Mouse (Mus musculus): Measurements from ENCODE around the gene Tmub2.

The Tmub2 gene

GRCm38 (mm10) chr11:102289511-102290100 is 4.9 kb downstream of the Tmub2 start:
- ChIA-PET POLR2A (interaction anchor here in 3 of 4 experiments (0.5 to 13.9 kb wide), 22 partner anchors 10 to 524 kb away, joined by 3 to 185 read pairs (median 4); partner anchors contain the start of genes Grn (in 2 of the 3) and Slc25a39 (in 2 of the 3)), CTCF (interaction anchor here in 2 of 4 experiments (0.6 to 1.8 kb wide), 5 partner anchors 10 to 1109 kb away, joined by 3 to 5 read pairs (median 4); partner anchors contain the start of gene Grn (in 1 of the 2))

- CTCF ChIA-PET: interaction anchor here in 2 of 4 experiments (0.7 to 1.8 kb wide), 3 partner anchors 10 to 283 kb away, joined by 3 to 5 read pairs (median 4); no protein-coding TSS in a partner anchor
- POLR2A ChIA-PET: interaction anchor here in 3 of 4 experiments (0.5 to 13.9 kb wide), 23 partner anchors 10 to 525 kb away, joined by 3 to 185 read pairs (median 4); partner anchors contain the start of genes Grn (in 2 of the 3), Slc25a39 (in 2 of the 3) and BC030867 (in 1 of the 3)
Measured at GRCm38 (mm10) chr11:102290141-102290540, 5.4 kb downstream of the Tmub2 start.

- ChIA-PET POLR2A (interaction anchor here in 2 of 4 experiments (0.9 to 13.9 kb wide), 13 partner anchors 11 to 140 kb away, joined by 3 to 185 read pairs (median 7); partner anchors contain the start of genes Grn (in 2 of the 2), Slc25a39 (in 2 of the 2), BC030867 (in 1 of the 2) and Ubtf (in 1 of the 2)), CTCF (interaction anchor here in 1 of 4 experiments (1.6 kb wide), 1 partner anchor 146 kb away, joined by 5 read pairs; no protein-coding TSS in a partner anchor)
Measured at GRCm38 (mm10) chr11:102291051-102291535, 6.4 kb downstream of the Tmub2 start.

DNA sequence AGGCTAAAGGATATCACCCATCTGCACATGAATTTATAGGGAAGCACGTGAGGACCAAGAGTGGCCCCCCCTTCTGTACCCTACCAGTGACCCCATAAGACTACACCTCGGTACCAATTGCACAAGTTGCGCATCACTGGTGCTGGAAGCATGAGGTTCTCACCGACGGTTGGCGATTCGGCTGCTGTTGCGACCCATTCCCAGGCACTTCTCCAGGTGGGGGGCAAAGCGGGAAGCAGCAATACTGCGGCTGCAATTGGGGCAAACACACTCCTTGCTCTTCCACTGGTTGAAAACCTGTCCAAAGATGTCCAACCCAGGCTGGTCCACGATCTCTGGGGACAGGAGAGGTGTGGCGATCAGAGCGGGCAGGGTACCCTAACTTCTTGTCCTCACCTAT is 9.2 kb downstream of the Tmub2 start:
- ChIA-PET POLR2A (interaction anchor here in 3 of 4 experiments (1.1 to 13.9 kb wide), 13 partner anchors 9 to 136 kb away, joined by 3 to 185 read pairs (median 6); partner anchors contain the start of genes Tmub2 (in 2 of the 3), Grn (in 1 of the 3), Rundc3a (in 1 of the 3) and Slc25a39 (in 1 of the 3)), CTCF (interaction anchor here in 1 of 4 experiments (0.6 kb wide), 1 partner anchor 12 kb away, joined by 3 read pairs; no protein-coding TSS in a partner anchor)

DNA sequence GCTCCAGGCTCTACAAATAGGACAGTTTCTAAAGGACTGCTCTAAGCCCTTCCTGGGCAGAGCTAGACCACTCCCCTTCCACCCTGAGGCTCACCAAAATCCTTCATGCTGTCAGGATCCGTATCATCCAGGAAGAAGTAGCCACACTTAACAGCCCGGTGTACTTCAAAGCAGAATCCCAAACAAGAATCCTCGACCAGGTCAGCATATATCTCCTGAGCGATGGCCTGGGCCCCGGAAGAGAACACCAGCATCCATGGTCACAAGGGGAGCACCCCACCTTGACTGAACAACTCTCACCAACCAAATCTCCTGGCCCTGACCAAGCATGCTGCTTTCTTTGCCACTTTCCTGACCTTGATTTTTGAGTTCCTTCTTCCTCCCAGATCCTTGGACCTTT is 9.7 kb downstream of the Tmub2 start:
- CTCF ChIA-PET: interaction anchor here in 3 of 4 experiments (0.6 to 1.1 kb wide), 4 partner anchors 9 to 144 kb away, joined by 3 to 5 read pairs (median 4); partner anchors contain the start of gene Tmub2 (in 1 of the 3)
- POLR2A ChIA-PET: interaction anchor here (0.5 to 13.9 kb wide), 27 partner anchors 8 to 593 kb away, joined by 3 to 185 read pairs (median 4); partner anchors contain the start of genes Grn (in 2 of the 4), Slc25a39 (in 2 of the 4), Tmub2 (in 2 of the 4) and BC030867 (in 1 of the 4)

DNA sequence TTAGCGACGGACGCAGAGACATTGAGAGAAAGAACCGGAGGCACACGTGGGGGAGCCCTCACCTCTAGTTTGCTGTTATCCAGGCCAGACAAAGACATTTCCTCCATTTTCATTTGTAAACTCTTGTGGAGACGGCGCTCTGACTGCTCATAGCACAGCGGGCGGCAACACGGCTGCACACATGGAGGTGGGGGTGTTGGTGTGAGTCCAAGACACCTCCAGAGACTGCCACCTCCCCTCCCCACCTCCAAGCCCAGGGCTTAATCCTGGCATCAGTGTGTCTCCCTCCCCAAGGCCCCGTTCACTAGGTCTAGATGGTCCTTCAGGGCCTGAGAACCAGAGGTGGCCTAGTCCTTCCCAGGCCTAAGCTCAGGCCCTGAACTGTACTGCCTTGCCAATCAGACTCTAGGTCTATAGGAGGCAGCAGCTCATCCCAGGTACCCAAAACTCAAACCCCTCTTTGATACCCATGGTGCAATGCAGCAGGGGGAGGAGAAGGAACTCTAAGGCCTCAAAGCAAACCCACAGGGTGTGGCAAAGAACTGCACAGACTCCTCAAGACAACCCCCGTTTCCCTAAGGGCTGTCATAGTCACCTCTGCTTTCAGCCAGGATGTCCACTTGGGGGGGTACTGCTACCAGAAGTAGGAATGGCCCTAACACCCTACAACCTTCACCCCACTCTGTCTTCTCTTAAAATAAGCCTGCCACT is 10.3 kb downstream of the Tmub2 start:
- POLR2A ChIA-PET: interaction anchor here (0.5 to 13.9 kb wide), 30 partner anchors 9 to 592 kb away, joined by 3 to 185 read pairs (median 4); partner anchors contain the start of genes Grn (in 2 of the 4), Slc25a39 (in 2 of the 4), Tmub2 (in 2 of the 4) and BC030867 (in 1 of the 4)
- CTCF ChIA-PET: interaction anchor here in 2 of 4 experiments (1.0 to 1.1 kb wide), 3 partner anchors 10 to 143 kb away, joined by 3 to 5 read pairs (median 4); partner anchors contain the start of gene Tmub2 (in 1 of the 2)

DNA sequence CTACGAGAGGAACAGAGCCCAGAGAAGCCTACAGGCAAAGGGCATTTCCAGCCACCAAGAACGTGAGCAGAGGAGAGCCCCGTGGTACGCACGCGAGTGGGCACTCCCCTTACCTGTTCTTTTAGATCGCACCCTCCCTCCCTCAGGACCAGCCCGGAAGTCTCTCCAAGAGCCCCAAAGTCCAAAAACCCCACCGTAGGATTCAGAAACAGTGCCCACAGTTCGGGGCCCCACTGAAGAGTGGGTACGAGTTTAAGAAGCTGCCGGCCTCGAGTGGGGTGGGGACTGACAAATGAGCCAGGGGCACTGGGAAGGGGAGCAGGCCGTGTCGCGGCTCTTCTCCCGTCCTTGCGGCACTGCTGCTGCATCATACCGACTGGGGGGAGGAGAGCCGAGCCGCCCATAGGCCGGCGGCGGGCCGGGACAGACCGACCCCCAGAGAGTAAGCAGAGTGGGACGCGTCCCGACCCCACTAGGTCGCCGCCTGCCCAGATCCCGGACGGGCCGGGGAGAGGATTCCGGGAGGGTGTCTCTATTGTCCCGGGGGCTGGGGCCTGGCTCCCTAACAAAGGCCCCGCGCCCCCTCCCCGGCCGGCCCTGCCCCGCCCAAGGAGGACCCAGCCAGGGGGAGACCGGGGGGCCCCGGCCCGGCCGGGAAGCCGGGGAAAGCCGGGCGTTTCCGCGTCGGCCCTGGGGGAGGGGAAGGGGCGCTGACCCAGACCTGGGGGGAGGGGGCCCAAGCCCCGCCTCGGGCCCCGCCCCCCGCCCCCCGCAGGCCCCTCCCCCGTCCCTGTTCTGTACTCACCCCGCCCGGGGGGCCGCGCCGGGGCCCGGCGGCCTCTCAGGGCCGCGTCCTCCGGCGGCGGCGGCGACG is 11.1 kb downstream of the Tmub2 start:
- CTCF ChIA-PET: interaction anchor here in 2 of 4 experiments (1.0 to 1.1 kb wide), 3 partner anchors 11 to 143 kb away, joined by 3 to 5 read pairs (median 4); partner anchors contain the start of gene Tmub2 (in 1 of the 2)

GRCm38 (mm10) chr11:102296491-102297472 is 12.1 kb downstream of the Tmub2 start, which contains the start of gene Atxn7l3:
Gene Atxn7l3, minus strand, starts transcription at chr11:102296631.
- ChIA-PET CTCF (interaction anchor here in 3 of 4 experiments (0.6 to 1.7 kb wide), 13 partner anchors 12 to 141 kb away, joined by 3 to 8 read pairs (median 5); partner anchors contain the start of genes Rundc3a (in 2 of the 3), BC030867 (in 1 of the 3) and Grn (in 1 of the 3)), POLR2A (interaction anchor here (0.5 to 2.2 kb wide), 48 partner anchors 9 to 380 kb away, joined by 3 to 36 read pairs (median 4); partner anchors contain the start of genes Slc25a39 (in 3 of the 4), Tmub2 (in 2 of the 4), Ubtf (in 2 of the 4) and BC030867 (in 1 of the 4))

More for the DNA sequence above, 11.1 kb downstream of the Tmub2 start:
- POLR2A ChIA-PET: interaction anchor here in 3 of 4 experiments (0.6 to 13.9 kb wide), 24 partner anchors 9 to 141 kb away, joined by 3 to 185 read pairs (median 4); partner anchors contain the start of genes Grn (in 2 of the 3), Slc25a39 (in 2 of the 3), Tmub2 (in 2 of the 3) and Rundc3a (in 1 of the 3)

GRCm38 (mm10) chr11:102297577-102298556 is 13.1 kb downstream of the Tmub2 start:
- POLR2A ChIA-PET: interaction anchor here (0.6 to 2.2 kb wide), 42 partner anchors 9 to 216 kb away, joined by 3 to 36 read pairs (median 5); partner anchors contain the start of genes Tmub2 (in 4 of the 4), Slc25a39 (in 3 of the 4), Ubtf (in 2 of the 4) and Grn (in 1 of the 4)
- CTCF ChIA-PET: interaction anchor here in 3 of 4 experiments (0.5 to 1.7 kb wide), 8 partner anchors 11 to 1117 kb away, joined by 3 to 8 read pairs (median 5); partner anchors contain the start of gene Grn (in 1 of the 3)

DNA sequence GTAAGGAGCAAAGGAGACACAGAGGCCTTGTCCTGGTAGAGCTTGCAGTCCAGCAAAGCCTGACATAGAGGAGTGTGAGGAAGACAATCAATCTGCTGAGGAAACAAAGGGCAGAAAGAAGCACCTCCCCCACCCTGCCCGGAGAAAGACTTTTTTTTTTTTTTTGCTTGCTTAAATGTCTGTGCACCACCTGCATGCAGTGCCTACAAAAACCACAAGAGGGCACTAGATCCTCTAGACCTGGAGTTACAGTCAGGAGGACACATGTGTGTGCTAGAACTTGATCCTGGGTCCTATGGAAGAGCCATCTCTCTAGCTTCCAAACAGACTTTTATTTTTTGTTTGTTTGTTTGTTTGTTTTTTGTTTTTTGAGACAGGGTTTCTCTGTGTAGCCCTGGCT is 15.1 kb downstream of the Tmub2 start:
- ChIA-PET CTCF (interaction anchor here in 3 of 4 experiments (0.5 to 3.0 kb wide), 19 partner anchors 9 to 322 kb away, joined by 3 to 12 read pairs (median 4); partner anchors contain the start of genes Grn (in 2 of the 3), Fam171a2 (in 1 of the 3), Slc25a39 (in 1 of the 3) and Tmub2 (in 1 of the 3)), POLR2A (interaction anchor here (0.5 to 42.0 kb wide), 41 partner anchors 9 to 401 kb away, joined by 3 to 1349 read pairs (median 5); partner anchors contain the start of genes Slc25a39 (in 4 of the 4), Asb16 (in 2 of the 4), Grn (in 2 of the 4) and Tmub2 (in 2 of the 4))

DNA sequence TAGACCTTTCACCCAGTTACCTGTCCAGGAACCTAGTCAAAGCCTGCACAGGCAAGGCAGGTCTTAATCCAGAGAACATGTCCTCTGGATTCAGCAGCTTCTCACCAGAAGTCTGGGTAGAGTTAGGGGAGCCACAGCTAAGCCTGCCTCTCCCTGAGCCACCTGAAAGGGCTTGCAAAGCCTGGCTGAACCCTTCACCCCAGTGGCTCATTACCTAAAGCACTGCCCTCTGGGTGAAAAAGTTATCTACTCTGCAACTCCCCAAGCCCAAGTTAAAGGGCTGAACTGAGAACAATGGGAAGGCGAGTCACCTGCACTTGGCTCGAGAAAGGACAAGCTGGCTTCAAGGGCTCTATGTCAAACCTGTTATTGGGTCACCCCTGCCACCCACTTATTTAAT is 19.4 kb downstream of the Tmub2 start:
- CTCF ChIA-PET: interaction anchor here in 1 of 4 experiments (0.6 to 0.7 kb wide), 2 partner anchors 126 to 130 kb away, joined by 3 to 4 read pairs; no protein-coding TSS in a partner anchor
- POLR2A ChIA-PET: interaction anchor here (0.7 to 42.0 kb wide), 18 partner anchors 11 to 143 kb away, joined by 3 to 1349 read pairs (median 3); partner anchors contain the start of genes Slc25a39 (in 3 of the 4), Grn (in 2 of the 4), Rundc3a (in 2 of the 4) and BC030867 (in 1 of the 4)

DNA sequence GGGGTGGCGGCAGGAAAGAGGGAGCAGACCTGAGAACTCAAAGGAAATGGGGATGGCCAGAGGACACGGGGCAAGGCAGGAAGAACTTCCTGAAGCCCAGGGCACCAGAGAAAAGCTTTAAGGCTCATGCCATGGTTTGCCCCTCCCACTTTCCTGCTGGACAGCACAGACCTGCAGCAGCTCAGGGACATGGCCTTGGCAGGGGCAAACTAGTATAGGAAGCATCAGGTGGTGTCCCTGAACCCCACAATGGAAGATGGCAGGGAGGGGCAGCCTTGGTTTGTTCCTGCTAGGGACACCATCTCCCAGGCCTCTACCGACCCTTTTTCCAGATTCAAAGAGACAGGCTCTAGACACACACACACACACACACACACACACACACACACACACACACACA is 20.6 kb downstream of the Tmub2 start:
- CTCF ChIA-PET: interaction anchor here in 1 of 4 experiments (0.7 to 5.6 kb wide), 5 partner anchors 18 to 132 kb away, joined by 3 to 62 read pairs (median 3); partner anchors contain the start of genes BC030867 and Slc25a39
- POLR2A ChIA-PET: interaction anchor here (0.6 to 42.0 kb wide), 19 partner anchors 9 to 186 kb away, joined by 3 to 1349 read pairs (median 5); partner anchors contain the start of genes Slc25a39 (in 3 of the 4), Rundc3a (in 2 of the 4), Ubtf (in 2 of the 4) and Atxn7l3 (in 1 of the 4)

DNA sequence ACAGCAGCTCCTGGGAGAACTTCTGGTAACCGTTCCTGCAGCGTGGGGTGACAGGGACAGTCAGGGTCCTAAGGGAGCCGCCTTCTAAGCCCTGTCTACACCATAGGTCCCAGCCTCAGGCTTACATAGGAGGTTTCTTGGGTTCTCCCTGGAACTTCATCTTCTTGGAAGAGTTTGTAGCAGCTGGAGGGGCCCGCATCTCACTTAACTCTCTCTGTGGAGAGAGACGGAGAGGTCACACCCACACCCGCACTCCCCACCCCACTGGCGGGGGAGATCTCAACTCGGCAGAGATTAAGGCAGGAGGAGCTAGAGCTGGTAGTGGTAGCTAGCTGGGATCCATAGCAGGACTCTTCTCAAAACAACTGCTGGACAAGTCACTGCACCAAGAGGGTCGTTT is 23.4 kb downstream of the Tmub2 start:
- POLR2A ChIA-PET: interaction anchor here (0.7 to 42.0 kb wide), 35 partner anchors 4 to 642 kb away, joined by 3 to 1349 read pairs (median 8); partner anchors contain the start of genes Slc25a39 (in 4 of the 4), Tmub2 (in 4 of the 4), Ubtf (in 4 of the 4) and Grn (in 2 of the 4)
- CTCF ChIA-PET: interaction anchor here (0.6 to 5.6 kb wide), 37 partner anchors 10 to 345 kb away, joined by 3 to 62 read pairs (median 5); partner anchors contain the start of genes Grn (in 4 of the 4), Slc25a39 (in 2 of the 4), Ubtf (in 2 of the 4) and Tmub2 (in 1 of the 4)

Measured in embryonic stem cell, embryonic (primary cell).